Mouse (Mus musculus) heart, embryonic 12.5 days (tissue): ENCODE results near the gene Plcg2. TPM values are rescaled to one million over a fixed set of nuclear protein-coding genes. Genes with fewer than 3 reads are reported as not detected.
A peak's percentile ranks its signal among the peaks of the same experiment; 100 is the strongest.

ENCODE experiments used
- ATAC-seq: fragments of 200-750 bp; cut with Nextera tagmentation; 2 replicates; pipeline ENCODE4 v1.8.0; 2017; ENCODE audit warnings: moderate TSS enrichment, moderate library complexity; ENCODE audit not compliant: insufficient number of reproducible peaks, low FRiP score
- H3K27ac ChIP-seq: fragments of 300-500 bp; sonication (generic); 2 replicates; pipeline ENCODE4 v1.5.1; 2016; ENCODE audit warnings: mild to moderate bottlenecking, moderate library complexity; ENCODE audit not compliant: poor library complexity, severe bottlenecking
- H3K27me3 ChIP-seq: fragments of 300-500 bp; sonication (generic); replicated peaks from 2 replicates; pipeline ENCODE4 v1.6.1; 2016; ENCODE audit warnings: mild to moderate bottlenecking, moderate library complexity
- H3K36me3 ChIP-seq: fragments of 300-500 bp; sonication (generic); 2 replicates; pipeline ENCODE4 v1.6.1; 2016; ENCODE audit warnings: mild to moderate bottlenecking, moderate library complexity
- H3K4me1 ChIP-seq: fragments of 300-500 bp; sonication (generic); replicated peaks from 2 replicates; pipeline ENCODE4 v1.6.1; 2016; ENCODE audit warnings: mild to moderate bottlenecking
- H3K4me2 ChIP-seq: fragments of 300-500 bp; sonication (generic); 2 replicates; pipeline ENCODE4 v1.6.1; 2016; ENCODE audit warnings: mild to moderate bottlenecking, moderate library complexity
- H3K4me3 ChIP-seq: fragments of 300-500 bp; sonication (generic); 2 replicates; pipeline ENCODE4 v1.5.1; 2016; ENCODE audit warnings: mild to moderate bottlenecking
- H3K9ac ChIP-seq: fragments of 300-500 bp; sonication (generic); 2 replicates; pipeline ENCODE4 v1.6.1; 2016; ENCODE audit warnings: mild to moderate bottlenecking, moderate library complexity
- H3K9me3 ChIP-seq: fragments of 300-500 bp; sonication (generic); replicated peaks from 2 replicates; pipeline ENCODE4 v1.6.1; 2016; ENCODE audit warnings: mild to moderate bottlenecking, moderate library complexity
- WGBS: fragments of 180-500 bp; shearing (Covaris S2); methylation state at CpG from one replicate; pipeline ENCODE4 v1.1.7; 2016; 5-methylcytosine and 5-hydroxymethylcytosine counted together
- polyA plus RNA-seq: library from polyadenylated mRNA; unstranded; fragments of >200 nt; fragmentation: Nextera tagmentation; extraction: Ambion mirVana; gene quantifications from 2 replicates; pipeline ENCODE4 v1.2.1, GENCODE M21; 2016

The Plcg2 gene
- polyA plus RNA-seq, 1 experiment from 2014 or later, result 9.2 TPM

GRCm38 (mm10) chr8:117516876-117517565 is 18.9 kb downstream of the Plcg2 start:
- no peaks in the 10 kb centered on the region for H3K36me3 ChIP-seq
- no peaks in the 10 kb centered on the region for H3K9me3 ChIP-seq
- H3K27ac ChIP-seq, result no peak overlapping the region
- no peak overlapping the region for H3K4me3 ChIP-seq
- WGBS, result 66% methylated on average over 14 of the region's 14 CpGs
- no peak for ATAC-seq
- H3K27me3 ChIP-seq, result no peaks in the 10 kb centered on the region
- H3K4me2 ChIP-seq, result no peak overlapping the region
- H3K4me1 ChIP-seq, result no peaks in the 10 kb centered on the region
- no peak overlapping the region for H3K9ac ChIP-seq

- WGBS, result 84% methylated on average over 9 of the region's 9 CpGs
- no peak for ATAC-seq
Measured at GRCm38 (mm10) chr8:117517861-117518260, 19.8 kb downstream of the Plcg2 start.

GRCm38 (mm10) chr8:117518873-117519272 is 20.8 kb downstream of the Plcg2 start:
- Histone ChIP-seq H3K9ac (no peak overlapping the region), H3K9me3 (no peaks in the 10 kb centered on the region), H3K4me1 (no peaks in the 10 kb centered on the region), H3K36me3 (no peaks in the 10 kb centered on the region), H3K27ac (no peak overlapping the region), H3K4me3 (no peak overlapping the region), H3K27me3 (no peaks in the 10 kb centered on the region), H3K4me2 (no peak overlapping the region)
- ATAC-seq, result no peak
- 68% methylated on average over 4 of the region's 4 CpGs for WGBS

More at GRCm38 (mm10) chr8:117517861-117518260, 19.8 kb downstream of the Plcg2 start:
- Histone ChIP-seq H3K27me3 (no peaks in the 10 kb centered on the region), H3K9me3 (no peaks in the 10 kb centered on the region), H3K4me2 (no peak overlapping the region), H3K27ac (no peak overlapping the region), H3K9ac (no peak overlapping the region), H3K36me3 (no peaks in the 10 kb centered on the region), H3K4me3 (no peak overlapping the region), H3K4me1 (no peaks in the 10 kb centered on the region)

GRCm38 (mm10) chr8:117526185-117526584 is 28.1 kb downstream of the Plcg2 start:
- peaks cover 16% of the 10 kb centered on the region for H3K4me1 ChIP-seq
- H3K9me3 ChIP-seq, result no peaks in the 10 kb centered on the region
- H3K27me3 ChIP-seq, result no peaks in the 10 kb centered on the region
- no peak overlapping the region for H3K4me2 ChIP-seq
- no peaks in the 10 kb centered on the region for H3K36me3 ChIP-seq
- WGBS, result 39% methylated on average over 2 of the region's 2 CpGs
- ATAC-seq, result no peak
- H3K27ac ChIP-seq, result no peak overlapping the region
- no peak overlapping the region for H3K4me3 ChIP-seq
- H3K9ac ChIP-seq, result no peak overlapping the region

- ATAC-seq, result no peak
- no peaks in the 10 kb centered on the region for H3K9me3 ChIP-seq
- H3K4me1 ChIP-seq, result peaks cover 16% of the 10 kb centered on the region
- H3K36me3 ChIP-seq, result no peaks in the 10 kb centered on the region
- no peak overlapping the region for H3K4me2 ChIP-seq
- no peak overlapping the region for H3K27ac ChIP-seq
- H3K4me3 ChIP-seq, result no peak overlapping the region
- WGBS, result 61% methylated on average over 5 of the region's 5 CpGs
- no peak overlapping the region for H3K9ac ChIP-seq
- H3K27me3 ChIP-seq, result no peaks in the 10 kb centered on the region
Measured at GRCm38 (mm10) chr8:117527983-117528382, 29.9 kb downstream of the Plcg2 start.

GRCm38 (mm10) chr8:117529177-117529576 is 31.1 kb downstream of the Plcg2 start:
- no peak overlapping the region for H3K4me2 ChIP-seq
- peaks cover 16% of the 10 kb centered on the region for H3K4me1 ChIP-seq
- H3K36me3 ChIP-seq, result no peaks in the 10 kb centered on the region
- H3K27me3 ChIP-seq, result no peaks in the 10 kb centered on the region
- no peak overlapping the region for H3K4me3 ChIP-seq
- no peak overlapping the region for H3K27ac ChIP-seq
- no peak overlapping the region for H3K9ac ChIP-seq
- no peak for ATAC-seq
- H3K9me3 ChIP-seq, result no peaks in the 10 kb centered on the region
- 65% methylated on average over 5 of the region's 5 CpGs for WGBS

- WGBS, result 81% methylated on average over 15 of the region's 15 CpGs
- Histone ChIP-seq H3K4me3 (no peak overlapping the region), H3K9ac (no peak overlapping the region), H3K4me2 (no peak overlapping the region), H3K36me3 (no peaks in the 10 kb centered on the region), H3K9me3 (peaks cover 4% of the 10 kb centered on the region; the same call in 1 of the 2 replicates), H3K4me1 (peaks cover 15% of the 10 kb centered on the region), H3K27ac (no peak overlapping the region), H3K27me3 (no peaks in the 10 kb centered on the region)
- ATAC-seq, result no peak
Measured at GRCm38 (mm10) chr8:117532381-117532972, 34.4 kb downstream of the Plcg2 start.

- WGBS, result 59% methylated on average over 6 of the region's 6 CpGs
- Histone ChIP-seq H3K9ac (no peak overlapping the region), H3K27me3 (no peaks in the 10 kb centered on the region), H3K27ac (no peak overlapping the region), H3K36me3 (no peaks in the 10 kb centered on the region), H3K4me1 (peaks cover 24% of the 10 kb centered on the region), H3K4me2 (no peak overlapping the region), H3K9me3 (peaks cover 4% of the 10 kb centered on the region; the same call in 1 of the 2 replicates), H3K4me3 (no peak overlapping the region)
- no peak for ATAC-seq
Measured at GRCm38 (mm10) chr8:117536862-117537261, 38.8 kb downstream of the Plcg2 start.

- Histone ChIP-seq H3K36me3 (no peaks in the 10 kb centered on the region), H3K4me3 (no peak overlapping the region), H3K9me3 (peaks cover 4% of the 10 kb centered on the region; the same call in 1 of the 2 replicates), H3K27me3 (no peaks in the 10 kb centered on the region), H3K9ac (no peak overlapping the region), H3K27ac (no peak overlapping the region), H3K4me2 (no peak overlapping the region), H3K4me1 (peaks cover 31% of the 10 kb centered on the region)
- no peak for ATAC-seq
- WGBS, result 63% methylated on average over 7 of the region's 7 CpGs
Measured at GRCm38 (mm10) chr8:117537751-117538150, 39.7 kb downstream of the Plcg2 start.

- Histone ChIP-seq H3K27me3 (no peaks in the 10 kb centered on the region), H3K4me1 (peaks cover 50% of the 10 kb centered on the region), H3K4me2 (no peak overlapping the region), H3K27ac (no peak overlapping the region), H3K36me3 (no peaks in the 10 kb centered on the region), H3K4me3 (no peak overlapping the region), H3K9me3 (no peaks in the 10 kb centered on the region), H3K9ac (no peak overlapping the region)
- no peak for ATAC-seq
Measured at GRCm38 (mm10) chr8:117542951-117543350, 44.9 kb downstream of the Plcg2 start.

GRCm38 (mm10) chr8:117543789-117544188 is 45.7 kb downstream of the Plcg2 start:
- peak; percentile 40; the same call in 1 of the 2 replicates for ATAC-seq
- H3K36me3 ChIP-seq, result no peaks in the 10 kb centered on the region
- H3K27me3 ChIP-seq, result no peaks in the 10 kb centered on the region
- no peak overlapping the region for H3K9ac ChIP-seq
- no peak overlapping the region for H3K4me3 ChIP-seq
- no peaks in the 10 kb centered on the region for H3K9me3 ChIP-seq
- peak overlapping the region; percentile 24 for H3K4me2 ChIP-seq
- H3K4me1 ChIP-seq, result peaks cover 50% of the 10 kb centered on the region
- peak overlapping the region; percentile 73 for H3K27ac ChIP-seq
- 25% methylated on average over 6 of the region's 6 CpGs for WGBS
